Mouse (Mus musculus) megakaryocyte progenitor cell, adult 5-6 weeks (primary cell): ENCODE results near the gene Myh3. TPM values are rescaled to one million over a fixed set of nuclear protein-coding genes. Genes with fewer than 3 reads are reported as not detected.

Experiments used
- ATAC-seq: replicated peaks from 2 replicates; pipeline ENCODE4 v1.8.0; 2016; ENCODE audit warnings: mild to moderate bottlenecking, moderate TSS enrichment, inconsistent platforms; ENCODE audit not compliant: poor library complexity
- total RNA-seq, 2 experiments: library from RNA; stranded (forward) in 1 of 2; stranded (reverse) in 1 of 2; fragments of 157-497, 149-512 nt in 1 of 2; fragments of 200-1000 nt in 1 of 2; gene quantifications; 2 replicates each; pipeline versions ENCODE4 v1.2.3 to v1.2.4; 2015 to 2017

Myh3 gene
- total RNA-seq (2015), result not detected in 2 replicates
- not detected in 2 replicates for total RNA-seq (2017)

GRCm38 (mm10) chr11:67078000-67078399, at the start of gene Myh3:
Gene Myh3 (plus strand): TSS chr11:67078300.
- ATAC-seq, result no peak

GRCm38 (mm10) chr11:67030904-67031602, 47.0 kb upstream of the Myh3 start:
- peak; percentile 82 for ATAC-seq

GRCm38 (mm10) chr11:67031603-67031915, 46.5 kb upstream of the Myh3 start:
- no peak for ATAC-seq

GRCm38 (mm10) chr11:67034775-67035485, 43.2 kb upstream of the Myh3 start:
- no peak for ATAC-seq

GRCm38 (mm10) chr11:67036229-67036628, 41.9 kb upstream of the Myh3 start:
- ATAC-seq, result no peak

- no peak for ATAC-seq
Observed at GRCm38 (mm10) chr11:67036892-67037291, 41.2 kb upstream of the Myh3 start.

- 0 out of 2 replicates have a peak, but pooled peaks have one; percentile 61 for ATAC-seq
Observed at GRCm38 (mm10) chr11:67039799-67040198, 38.3 kb upstream of the Myh3 start.

- ATAC-seq, result no peak
Observed at GRCm38 (mm10) chr11:67040483-67040882, 37.6 kb upstream of the Myh3 start.

GRCm38 (mm10) chr11:67043007-67043406, 35.1 kb upstream of the Myh3 start:
- no peak for ATAC-seq

- ATAC-seq, result no peak
Observed at GRCm38 (mm10) chr11:67044959-67045358, 33.1 kb upstream of the Myh3 start.

- peak; percentile 83 for ATAC-seq
Observed at GRCm38 (mm10) chr11:67047199-67047598, 30.9 kb upstream of the Myh3 start.

GRCm38 (mm10) chr11:67048496-67048895, 29.6 kb upstream of the Myh3 start:
- no peak for ATAC-seq

GRCm38 (mm10) chr11:67049256-67049655, 28.8 kb upstream of the Myh3 start:
- no peak for ATAC-seq

GRCm38 (mm10) chr11:67051676-67052320, 26.3 kb upstream of the Myh3 start:
- ATAC-seq, result no peak

GRCm38 (mm10) chr11:67052321-67052952, 25.7 kb upstream of the Myh3 start, which contains the start of the genes Adprm and Sco1:
Gene Adprm (minus strand): TSS chr11:67052594.
Gene Sco1 (plus strand): TSS chr11:67052670.
- peak; percentile 94 for ATAC-seq

GRCm38 (mm10) chr11:67054754-67055365, 23.2 kb upstream of the Myh3 start:
- ATAC-seq, result no peak

GRCm38 (mm10) chr11:67061311-67061710, 16.8 kb upstream of the Myh3 start:
- no peak for ATAC-seq

- ATAC-seq, result no peak
Observed at GRCm38 (mm10) chr11:67062726-67063125, 15.4 kb upstream of the Myh3 start.

GRCm38 (mm10) chr11:67067741-67068140, 10.4 kb upstream of the Myh3 start:
- ATAC-seq, result no peak

- ATAC-seq, result peak; percentile 29; the same call in 1 of the 2 replicates
Observed at GRCm38 (mm10) chr11:67072615-67073130, 5.4 kb upstream of the Myh3 start.

- no peak for ATAC-seq
Observed at GRCm38 (mm10) chr11:67075036-67075435, 3.1 kb upstream of the Myh3 start.
